Mouse (Mus musculus) thymus, adult 2 months (tissue): Measurements from ENCODE around the gene Tenm4.

Source experiments
- CTCF ChIP-seq: fragments of 200-500 bp; IDR thresholded peaks from 2 replicates; pipeline ENCODE4 v1.5.1; 2012; ENCODE audit warnings: mild to moderate bottlenecking, control low read depth, low read length, moderate library complexity, borderline replicate concordance; ENCODE audit not compliant: control insufficient read depth, poor library complexity, insufficient read depth; ENCODE audit errors: extremely low read depth
- POLR2A ChIP-seq: fragments of 200-500 bp; IDR thresholded peaks from 2 replicates; pipeline ENCODE4 v1.6.1; 2012; ENCODE audit warnings: mild to moderate bottlenecking, low read length, control low read depth, moderate library complexity; ENCODE audit not compliant: control insufficient read depth, poor library complexity, insufficient read depth; ENCODE audit errors: extremely low read depth

GRCm38 (mm10) chr7:96301813-96302212 lies 130.8 kb downstream of the Tenm4 start:
- TF ChIP-seq POLR2A (no peak), CTCF (no peak)
